Mouse (Mus musculus) frontal cortex, postnatal 14 days (tissue): ENCODE measurements at regions not wholly inside any gene's neighbourhood (a gene's known extent, or its start where the extent isn't known, plus 50 kb on each side); places are given as distances from the start of the nearest gene placed in this dataset.

ENCODE experiments used
- DNase-seq, 2 experiments: peaks; one replicate each; pipeline ENCODE4 v3.0.0; 2022; ENCODE audit warnings: low spot score in 2 of 2

DNA sequence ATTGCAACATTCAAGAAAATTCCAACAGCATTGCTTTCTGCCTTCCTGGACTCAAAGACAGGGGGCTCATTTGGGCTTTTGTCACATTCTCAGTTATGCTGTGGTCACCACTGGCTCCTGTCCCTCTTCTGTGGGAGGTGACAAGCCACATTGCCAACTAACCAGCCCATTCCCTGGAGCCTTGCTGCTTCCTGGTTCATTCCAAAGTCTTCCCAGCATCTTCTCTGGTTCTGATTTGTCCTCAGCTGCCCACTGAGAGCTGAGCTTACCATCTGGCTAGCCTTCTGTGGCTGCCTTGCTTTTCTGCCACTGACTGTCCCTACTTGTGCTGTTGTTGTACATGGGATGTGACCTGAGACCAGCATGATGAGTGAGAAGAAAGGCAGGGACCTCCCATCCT lies 111.0 kb downstream of the Cxcl12 start:
- DNase-seq: no peak

GRCm38 (mm10) chr6:117279786-117280411 lies 111.6 kb downstream of the Cxcl12 start:
- DNase-seq: no peak

DNA sequence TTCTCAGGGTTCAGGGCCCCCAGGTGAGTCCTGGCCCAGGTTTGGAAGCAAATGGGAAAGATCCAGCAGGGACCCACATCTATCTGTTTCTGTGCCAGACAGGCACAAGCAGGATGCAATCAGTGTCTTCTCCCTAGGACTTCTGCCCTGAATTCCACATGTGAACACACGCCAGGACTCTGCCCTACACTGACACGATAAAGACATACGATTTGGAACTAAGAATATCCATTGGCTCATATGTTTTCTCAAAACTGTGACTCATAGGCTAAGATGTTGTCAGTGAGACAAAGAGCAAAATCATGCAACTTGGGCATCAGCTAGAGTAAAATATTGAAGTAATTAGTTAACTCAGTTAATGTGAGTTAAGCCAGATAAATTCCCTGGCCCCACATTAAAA lies 112.6 kb downstream of the Cxcl12 start:
- DNase-seq: no peak

- DNase-seq: no peak
Observed at GRCm38 (mm10) chr6:117283616-117284015, 115.3 kb downstream of the Cxcl12 start.

GRCm38 (mm10) chr6:117284376-117285106 lies 116.2 kb downstream of the Cxcl12 start:
- DNase-seq: no peak

DNA sequence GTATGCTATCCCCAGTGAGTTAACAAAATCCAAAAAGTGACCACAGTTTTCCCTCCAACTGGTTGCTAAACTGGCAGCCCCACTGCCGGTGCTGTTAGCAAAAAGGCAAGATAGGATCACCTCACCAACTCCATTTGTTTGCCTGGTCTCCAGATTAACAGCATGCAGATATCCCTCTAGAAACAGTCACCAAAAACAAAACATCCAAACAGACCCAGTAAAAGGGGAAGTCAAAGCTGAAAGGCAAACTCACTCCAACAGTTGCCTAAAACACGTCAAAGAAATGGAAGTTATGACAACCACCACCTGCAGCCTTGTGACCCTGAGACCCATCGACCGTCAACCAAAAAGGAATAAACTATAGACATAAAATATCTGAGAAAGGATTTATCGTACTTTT lies 119.1 kb downstream of the Cxcl12 start:
- no peak for DNase-seq

DNA sequence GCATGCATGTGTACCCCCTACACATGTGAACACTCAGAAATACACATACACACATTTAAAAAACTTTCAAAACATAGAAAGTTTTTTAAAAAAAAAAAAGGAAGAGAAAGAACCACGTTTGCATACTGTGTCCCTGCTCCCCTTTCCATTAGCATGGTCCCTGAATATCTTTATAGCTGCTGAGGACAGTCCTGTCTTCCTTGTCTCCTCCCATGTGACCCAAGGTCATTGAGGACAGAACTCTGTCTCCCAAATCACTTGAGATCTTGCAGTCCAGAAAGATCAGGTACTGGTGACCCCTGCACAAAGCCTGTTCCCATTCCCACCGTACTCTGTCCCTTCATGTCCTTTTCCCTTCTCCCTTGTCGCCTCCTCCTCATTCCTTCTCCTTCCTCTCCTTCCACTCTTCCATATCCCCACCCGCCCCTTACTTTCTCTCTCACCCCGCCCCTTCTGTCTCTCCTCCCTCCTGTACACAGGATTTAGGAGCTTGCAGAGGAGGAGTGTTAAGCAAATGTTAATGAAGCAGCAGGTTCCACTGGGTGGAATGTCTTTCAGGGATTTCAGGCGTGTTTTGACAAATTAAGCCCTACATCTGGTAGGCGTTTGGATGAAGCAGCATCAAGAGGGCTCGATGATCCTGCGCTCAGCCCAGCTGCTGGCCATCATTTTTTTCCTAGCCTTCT lies 125.6 kb downstream of the Cxcl12 start:
- no peak for DNase-seq

- no peak for DNase-seq
Observed at GRCm38 (mm10) chr6:117297918-117298317, 129.6 kb downstream of the Cxcl12 start.

GRCm38 (mm10) chr6:117299503-117300288 lies 131.4 kb downstream of the Cxcl12 start:
- no peak for DNase-seq

DNA sequence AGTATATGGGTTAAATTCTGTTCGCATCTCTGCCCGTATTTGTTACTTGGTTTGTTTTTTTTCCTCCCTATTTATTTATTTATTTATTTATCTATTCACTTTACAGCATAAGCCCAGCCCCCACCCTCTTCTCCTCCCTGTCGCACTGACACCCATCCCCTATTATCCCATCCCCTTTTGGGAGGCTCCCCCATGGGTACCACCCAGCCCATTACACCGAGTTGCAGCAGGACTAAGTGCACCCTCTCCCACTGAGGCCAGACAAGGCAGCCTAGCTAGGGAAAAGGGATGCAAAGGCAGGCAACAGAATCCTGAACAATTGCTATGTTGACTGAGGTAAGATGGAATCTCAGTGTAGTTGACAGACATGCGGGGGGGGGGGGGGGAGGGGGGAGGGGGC lies 135.0 kb downstream of the Cxcl12 start:
- no peak for DNase-seq

GRCm38 (mm10) chr6:117305736-117306250 lies 137.5 kb downstream of the Cxcl12 start:
- DNase-seq: no peak

DNA sequence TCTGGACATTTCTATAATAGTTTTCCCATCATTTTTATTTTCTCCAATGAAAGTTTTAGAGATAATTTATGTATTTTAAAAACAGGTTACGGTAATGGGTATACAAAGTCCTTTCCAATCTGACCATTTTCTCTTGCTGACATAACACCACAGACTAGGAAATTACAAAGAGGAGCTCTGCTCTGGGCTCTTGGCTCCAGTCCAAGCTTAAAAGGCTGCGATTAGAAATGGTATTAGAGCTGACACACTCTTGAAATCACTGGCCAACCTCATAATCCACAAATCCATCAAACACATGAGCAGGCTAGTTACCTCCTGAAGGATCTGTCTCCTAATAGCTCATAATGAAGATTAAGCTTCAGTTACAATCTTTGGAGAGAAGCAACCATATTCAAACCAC lies 140.3 kb downstream of the Cxcl12 start:
- DNase-seq: no peak

- DNase-seq: peak in 1 of 2 experiments; percentile 24
Observed at GRCm38 (mm10) chr6:117312891-117313781, 144.8 kb downstream of the Cxcl12 start.

- DNase-seq: no peak
Observed at GRCm38 (mm10) chr6:117313944-117314566, 145.7 kb downstream of the Cxcl12 start.

DNA sequence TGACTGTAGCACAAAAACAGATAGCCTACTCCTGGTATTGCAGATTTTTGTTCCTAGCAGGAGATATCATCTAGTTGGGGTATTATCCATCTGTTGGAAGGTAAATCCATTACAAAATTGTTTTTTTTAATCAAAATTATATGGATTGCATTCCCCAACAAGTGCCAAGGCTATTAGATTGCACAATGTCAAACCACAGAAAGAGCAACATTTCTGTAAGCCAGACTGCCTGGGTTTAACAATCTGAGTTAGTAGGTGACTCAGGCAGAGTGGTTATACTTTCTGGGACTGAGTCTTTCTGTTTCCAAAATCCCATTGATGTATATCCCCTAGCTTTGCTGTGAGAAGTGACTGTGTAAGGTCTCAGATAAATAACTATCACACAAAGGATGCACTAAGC lies 155.0 kb downstream of the Cxcl12 start:
- no peak for DNase-seq

DNA sequence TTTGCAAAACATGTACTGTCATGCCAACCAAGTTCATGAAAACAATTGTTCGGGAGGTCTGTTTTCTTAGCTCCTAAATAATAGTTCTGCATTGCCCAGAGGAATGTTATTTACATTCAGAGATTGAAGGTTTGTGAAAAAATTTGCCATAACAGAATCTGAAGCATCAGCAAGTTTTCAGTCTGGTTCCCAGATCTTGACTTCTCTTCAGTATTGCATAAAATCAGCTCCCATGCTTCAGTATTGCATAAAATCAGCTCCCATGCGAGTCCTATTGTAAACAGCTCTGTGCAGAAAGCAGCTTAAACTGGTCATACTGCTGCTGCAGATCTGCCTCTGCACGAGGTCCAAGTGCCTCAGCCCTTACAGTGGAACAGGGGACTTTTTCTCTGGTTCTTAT lies 155.5 kb downstream of the Cxcl12 start:
- no peak for DNase-seq

DNA sequence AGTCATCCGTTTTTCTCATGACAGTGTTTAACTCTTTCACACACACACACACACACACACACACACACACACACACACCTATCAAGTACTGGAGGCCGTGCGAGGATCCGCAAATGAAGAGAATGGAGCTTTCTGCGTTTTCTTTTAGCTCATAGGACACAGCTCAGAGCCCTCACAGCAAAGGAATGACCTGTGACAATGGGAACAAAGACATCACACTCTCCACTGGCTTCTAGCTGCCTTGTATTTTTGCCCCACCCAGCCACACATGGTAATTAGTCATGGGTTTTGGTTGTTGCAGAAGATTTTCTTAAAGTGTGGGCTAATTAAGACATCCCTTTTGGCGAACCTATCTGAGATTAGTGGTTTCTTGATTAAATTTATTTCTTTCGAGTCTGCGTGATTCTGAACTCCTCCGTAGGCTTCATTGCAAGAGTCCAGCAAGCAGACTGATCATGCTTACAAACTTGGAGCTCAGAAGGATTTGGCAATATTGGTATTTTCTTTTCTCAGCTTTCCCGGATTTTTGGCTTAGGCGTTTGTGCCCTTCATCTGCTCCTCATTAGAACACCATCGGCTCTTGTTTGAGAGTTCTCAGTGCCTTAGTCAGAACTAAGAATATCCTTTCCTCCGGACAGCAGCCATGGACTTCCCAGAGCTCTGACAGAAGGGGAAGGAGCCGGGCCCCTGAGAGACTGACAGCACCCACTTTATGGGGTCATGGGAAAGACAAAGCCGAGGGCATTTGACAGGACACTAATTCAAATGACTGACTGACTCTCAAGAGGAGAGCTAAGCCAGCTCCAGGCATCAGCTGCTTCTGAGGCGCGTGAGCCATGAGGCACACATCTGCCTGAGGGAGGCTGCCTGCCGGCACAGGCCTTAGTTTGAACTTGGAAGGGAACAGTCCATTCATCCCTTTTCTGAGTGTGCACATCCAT lies 158.8 kb downstream of the Cxcl12 start:
- no peak for DNase-seq

- DNase-seq: no peak
Observed at GRCm38 (mm10) chr6:117329164-117329939, 161.0 kb downstream of the Cxcl12 start.

DNA sequence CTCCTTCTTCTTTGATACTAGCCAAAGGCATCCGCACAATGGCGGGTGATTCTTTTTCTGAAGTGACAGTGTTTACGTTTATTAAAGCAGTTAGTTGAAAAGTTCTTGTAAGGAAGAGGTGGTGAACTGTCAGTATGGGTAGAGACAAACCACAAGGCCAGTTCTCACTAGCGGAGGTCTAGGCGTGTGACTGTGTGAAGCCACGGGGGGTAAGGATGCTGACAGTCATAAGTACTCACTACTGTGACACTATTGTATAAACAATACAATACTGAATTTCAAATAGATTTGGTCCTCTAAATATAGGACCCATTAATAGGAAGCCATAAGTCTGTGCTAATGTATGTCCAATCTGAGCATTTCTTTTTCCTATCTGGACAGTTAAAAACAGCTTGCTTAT lies 161.9 kb downstream of the Cxcl12 start:
- DNase-seq: no peak
